Mouse (Mus musculus) heart, embryonic 10.5 days (tissue): Measurements from ENCODE around the gene Zfp646. TPM values are rescaled to one million over a fixed set of nuclear protein-coding genes. Genes with fewer than 3 reads are reported as not detected.

Source experiments
- DNase-seq: peaks from one replicate; pipeline ENCODE4 v3.0.0-alpha.2; 2017; ENCODE audit warnings: low spot score
- H3K27ac ChIP-seq: fragments of 300-500 bp; sonication (generic); 2 replicates; pipeline ENCODE4 v1.5.1; 2016; ENCODE audit warnings: mild to moderate bottlenecking
- H3K27me3 ChIP-seq: fragments of 300-500 bp; sonication (generic); 2 replicates; pipeline ENCODE4 v1.6.1; 2016; ENCODE audit warnings: mild to moderate bottlenecking; ENCODE audit not compliant: poor library complexity, insufficient read depth, severe bottlenecking
- H3K36me3 ChIP-seq: fragments of 300-500 bp; sonication (generic); 2 replicates; pipeline ENCODE4 v1.6.1; 2016; ENCODE audit warnings: mild to moderate bottlenecking, moderate library complexity
- H3K4me1 ChIP-seq: fragments of 300-500 bp; sonication (generic); 2 replicates; pipeline ENCODE4 v1.6.1; 2016; ENCODE audit warnings: mild to moderate bottlenecking
- H3K4me3 ChIP-seq: fragments of 300-500 bp; sonication (generic); 2 replicates; pipeline ENCODE4 v1.5.1; 2016; ENCODE audit warnings: mild to moderate bottlenecking, moderate library complexity
- H3K9me3 ChIP-seq: fragments of 300-500 bp; sonication (generic); 2 replicates; pipeline ENCODE4 v1.6.1; 2016; ENCODE audit warnings: mild to moderate bottlenecking, moderate library complexity
- WGBS: fragments of 180-500 bp; shearing (Covaris S2); methylation state at CpG from one replicate; pipeline ENCODE4 v1.1.7; 2016; 5-methylcytosine and 5-hydroxymethylcytosine counted together
- polyA plus RNA-seq: library from polyadenylated mRNA; unstranded; fragments of >200 nt; fragmentation: Nextera tagmentation; extraction: Ambion mirVana; gene quantifications from 2 replicates; pipeline ENCODE4 v1.2.1, GENCODE M21; 2016

Gene Zfp646
- polyA plus RNA-seq, 1 experiment from 2014 or later = 11.7 TPM

DNA sequence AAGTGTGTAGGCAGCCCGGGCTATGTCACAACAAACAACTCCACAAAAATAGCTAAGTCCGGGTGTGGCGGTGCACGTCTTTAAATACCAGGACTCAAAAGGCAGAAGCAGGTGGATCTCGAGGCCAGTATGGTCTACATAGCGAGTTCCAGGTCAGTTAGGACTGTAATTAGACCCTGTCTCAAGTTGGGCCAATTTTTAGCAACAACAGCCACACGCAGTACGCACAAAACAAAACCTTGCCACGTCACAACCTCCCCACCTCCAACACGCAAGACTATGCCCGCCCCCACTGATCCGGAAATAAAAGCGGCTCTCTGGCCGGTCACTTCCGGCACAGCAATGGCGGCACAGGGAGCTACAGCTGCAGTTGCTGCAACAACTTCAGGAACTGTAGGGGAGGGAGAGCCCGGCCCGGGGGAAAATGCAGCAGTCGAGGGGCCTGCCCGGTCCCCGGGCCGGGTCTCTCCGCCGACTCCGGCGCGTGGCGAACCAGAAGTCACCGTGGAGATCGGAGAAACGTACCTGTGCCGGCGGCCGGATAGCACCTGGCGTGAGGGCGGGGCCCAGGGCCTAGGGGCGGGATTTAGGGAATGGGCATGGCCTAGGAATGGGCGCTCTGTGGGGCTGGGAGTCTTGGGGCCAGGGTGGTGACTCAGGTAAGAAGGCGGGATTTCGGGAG, 36.3 kb downstream of the Zfp646 start, which contains the start of gene Kat8:
Gene Kat8 (plus strand): TSS at position 327 of the 682 bp plus-strand sequence.
- no peaks in the 10 kb centered on the region for H3K9me3 ChIP-seq
- 1% methylated on average over 40 of the region's 40 CpGs for WGBS
- H3K27ac ChIP-seq = peak within 1 kb of the TSS; percentile 91
- peaks cover 11% of the 10 kb centered on the region for H3K4me1 ChIP-seq
- peaks cover 55% of the 10 kb centered on the region for H3K36me3 ChIP-seq
- no peaks in the 10 kb centered on the region for H3K27me3 ChIP-seq
- DNase-seq = peak; percentile 97
- H3K4me3 ChIP-seq = peak within 1 kb of the TSS; percentile 90

DNA sequence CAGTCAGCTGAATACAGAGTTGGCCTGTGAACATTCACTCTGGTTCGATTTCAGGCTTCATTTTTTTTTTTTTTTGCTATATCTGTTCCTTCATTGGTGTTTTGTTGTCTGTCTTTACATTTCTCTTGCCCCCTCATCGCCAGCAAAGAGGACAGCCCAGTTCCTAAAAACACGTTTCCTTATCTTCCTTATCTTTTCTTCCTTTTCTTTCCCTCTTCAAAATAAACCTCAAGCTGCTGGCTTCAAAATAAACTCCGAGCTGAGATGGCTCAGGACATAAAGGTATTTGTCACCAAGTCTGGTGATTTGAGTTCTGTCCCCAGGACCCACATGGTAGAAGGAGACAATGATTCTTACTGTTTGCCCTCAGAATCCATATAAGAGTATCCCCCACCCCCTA, 36.9 kb downstream of the Zfp646 start:
- H3K27ac ChIP-seq = peak overlapping the region; percentile 91
- H3K9me3 ChIP-seq = no peaks in the 10 kb centered on the region
- H3K4me1 ChIP-seq = peaks cover 11% of the 10 kb centered on the region
- no peak for DNase-seq
- WGBS = 16% methylated on average over 4 of the region's 4 CpGs
- peaks cover 53% of the 10 kb centered on the region for H3K36me3 ChIP-seq
- peak overlapping the region; percentile 90 for H3K4me3 ChIP-seq
- H3K27me3 ChIP-seq = no peaks in the 10 kb centered on the region

DNA sequence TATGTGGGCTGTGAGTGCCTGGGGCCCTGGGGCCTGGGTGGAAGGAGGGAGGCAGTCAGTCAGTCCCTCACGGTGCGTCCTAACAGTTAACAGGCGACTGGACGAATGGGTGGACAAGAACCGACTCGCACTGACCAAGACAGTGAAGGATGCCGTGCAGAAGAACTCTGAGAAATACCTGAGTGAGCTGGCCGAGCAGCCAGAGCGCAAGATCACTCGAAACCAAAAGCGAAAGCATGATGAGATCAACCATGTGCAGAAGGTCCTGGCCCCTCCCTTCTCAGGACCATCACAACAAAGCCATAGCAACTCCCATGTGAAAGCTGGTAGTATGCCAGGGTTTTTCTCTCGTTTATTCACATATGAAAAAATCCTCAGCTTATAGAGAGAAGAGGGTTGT, 39.3 kb downstream of the Zfp646 start:
- H3K27ac ChIP-seq = no peak overlapping the region
- no peak overlapping the region for H3K4me3 ChIP-seq
- H3K27me3 ChIP-seq = no peaks in the 10 kb centered on the region
- H3K4me1 ChIP-seq = peaks cover 11% of the 10 kb centered on the region
- H3K36me3 ChIP-seq = peaks cover 42% of the 10 kb centered on the region
- no peak for DNase-seq
- H3K9me3 ChIP-seq = no peaks in the 10 kb centered on the region
- 91% methylated on average over 12 of the region's 12 CpGs for WGBS

DNA sequence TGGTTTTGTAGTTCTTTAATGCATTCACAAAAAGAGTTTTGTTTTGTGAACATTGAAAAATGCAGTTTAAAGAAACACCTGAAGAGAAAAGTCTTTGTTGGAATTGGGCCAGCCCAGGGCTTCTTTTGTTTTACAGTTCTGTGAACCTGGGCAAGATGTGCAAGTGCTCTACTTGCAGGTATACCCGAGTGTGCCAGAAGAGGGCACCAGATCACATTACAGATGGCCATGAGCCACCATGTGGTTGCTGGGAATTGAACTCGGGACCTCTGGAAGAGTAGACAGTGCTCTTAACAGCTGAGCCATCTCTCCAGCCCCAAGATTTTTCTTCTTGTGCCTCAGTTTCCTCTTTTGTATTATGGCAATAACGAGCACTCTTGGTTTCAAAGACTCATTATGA, 42.2 kb downstream of the Zfp646 start:
- H3K4me1 ChIP-seq = peaks cover 2% of the 10 kb centered on the region
- H3K27ac ChIP-seq = no peak overlapping the region
- peaks cover 61% of the 10 kb centered on the region for H3K36me3 ChIP-seq
- no peaks in the 10 kb centered on the region for H3K27me3 ChIP-seq
- H3K9me3 ChIP-seq = no peaks in the 10 kb centered on the region
- DNase-seq = no peak
- 50% methylated on average over 3 of the region's 3 CpGs for WGBS
- no peak overlapping the region for H3K4me3 ChIP-seq

DNA sequence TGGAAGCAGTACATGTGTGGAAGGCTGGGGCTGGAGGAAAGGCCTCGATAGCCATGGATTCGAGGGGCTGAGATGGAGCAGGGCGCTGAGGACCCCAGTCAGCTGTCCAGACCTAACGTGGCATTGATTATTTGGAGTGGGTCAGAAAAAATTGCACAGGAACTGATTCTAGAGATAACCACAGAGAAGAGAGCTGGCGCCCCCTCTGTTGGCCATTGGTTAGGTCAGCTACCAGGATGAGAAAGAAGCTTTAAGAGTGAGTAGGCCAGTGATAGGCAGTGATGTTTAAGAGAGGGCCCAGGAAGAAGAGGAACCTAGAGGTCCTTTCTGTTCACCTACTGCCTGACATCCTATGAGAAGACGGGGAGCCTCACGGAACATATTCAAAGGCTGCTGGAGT, 43.3 kb downstream of the Zfp646 start:
- WGBS = 71% methylated on average over 7 of the region's 7 CpGs
- no peak for DNase-seq

DNA sequence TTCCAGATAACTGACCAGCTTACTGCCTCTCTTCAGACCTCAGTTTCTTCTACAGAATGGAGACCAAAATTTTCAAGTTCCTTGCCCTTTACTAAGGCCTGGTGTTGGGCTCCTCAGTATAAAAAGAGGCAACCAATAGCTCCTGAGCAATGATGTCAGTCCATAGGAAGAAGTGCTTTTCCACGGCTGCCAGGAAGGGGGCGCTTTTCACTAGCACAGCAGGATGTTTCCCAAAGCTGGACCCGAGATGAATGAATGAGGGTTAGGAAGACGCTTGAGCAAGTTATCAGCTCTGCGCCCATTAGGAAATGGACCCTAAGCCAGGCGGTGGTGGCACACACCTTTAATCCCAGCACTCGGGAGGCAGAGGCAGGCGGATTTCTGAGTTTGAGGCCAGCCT, 45.5 kb downstream of the Zfp646 start:
- Histone ChIP-seq H3K36me3 (peaks cover 68% of the 10 kb centered on the region), H3K4me1 (0 out of 2 replicates have a peak, but pooled peaks cover 5% of the 10 kb centered on the region), H3K9me3 (no peaks in the 10 kb centered on the region), H3K27ac (no peak overlapping the region), H3K27me3 (no peaks in the 10 kb centered on the region), H3K4me3 (no peak overlapping the region)
- no peak for DNase-seq
- WGBS = 63% methylated on average over 8 of the region's 8 CpGs

More for the DNA sequence above, 43.3 kb downstream of the Zfp646 start:
- Histone ChIP-seq H3K27ac (no peak overlapping the region), H3K4me1 (0 out of 2 replicates have a peak, but pooled peaks cover 5% of the 10 kb centered on the region), H3K4me3 (no peak overlapping the region), H3K9me3 (no peaks in the 10 kb centered on the region), H3K36me3 (peaks cover 66% of the 10 kb centered on the region), H3K27me3 (no peaks in the 10 kb centered on the region)

DNA sequence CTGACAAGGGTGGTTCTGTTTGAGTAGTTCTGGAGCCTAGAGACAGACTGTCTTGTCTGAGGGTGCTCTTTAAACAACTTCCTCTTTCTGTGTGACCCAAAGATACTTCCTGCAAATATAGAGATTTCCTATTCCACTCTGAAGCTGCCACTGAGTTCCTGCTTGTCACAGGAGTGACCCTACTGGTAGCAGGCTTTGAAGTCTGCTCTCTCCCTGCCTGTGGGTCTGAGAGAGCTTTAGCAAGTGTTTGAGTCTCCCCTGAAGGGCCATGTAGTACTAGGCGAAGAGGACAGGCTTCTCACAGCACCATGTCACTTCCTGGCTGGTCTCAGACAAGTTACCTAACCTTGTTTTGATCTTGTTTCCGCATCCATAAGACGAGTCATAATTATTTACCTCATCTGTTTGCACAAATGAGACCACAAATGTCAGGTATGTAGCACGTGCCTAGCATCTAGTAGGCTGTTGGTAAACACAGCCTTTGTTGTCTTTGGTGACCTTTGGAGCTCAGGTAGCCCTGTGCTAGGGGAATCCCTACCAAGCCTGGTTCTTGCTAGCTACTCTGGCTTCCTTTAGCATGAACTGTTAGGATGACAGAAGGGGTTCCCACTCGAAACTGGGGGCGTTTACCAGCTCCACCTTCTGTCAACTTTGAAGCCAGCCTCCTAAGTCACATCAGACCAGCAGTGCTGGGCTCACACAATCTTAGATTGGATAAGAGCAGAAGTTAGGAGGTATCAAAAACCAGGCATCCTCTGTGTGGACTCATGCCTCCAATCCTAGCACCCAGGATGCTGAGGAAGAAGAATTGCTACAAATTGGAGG, 46.6 kb downstream of the Zfp646 start:
- Histone ChIP-seq H3K36me3 (peaks cover 65% of the 10 kb centered on the region), H3K27ac (no peak overlapping the region), H3K27me3 (peaks cover under 1% of the 10 kb centered on the region; the same call in 1 of the 2 replicates), H3K4me1 (0 out of 2 replicates have a peak, but pooled peaks cover 5% of the 10 kb centered on the region), H3K4me3 (no peak overlapping the region), H3K9me3 (no peaks in the 10 kb centered on the region)
- DNase-seq = no peak
- WGBS = 79% methylated on average over 6 of the region's 6 CpGs

DNA sequence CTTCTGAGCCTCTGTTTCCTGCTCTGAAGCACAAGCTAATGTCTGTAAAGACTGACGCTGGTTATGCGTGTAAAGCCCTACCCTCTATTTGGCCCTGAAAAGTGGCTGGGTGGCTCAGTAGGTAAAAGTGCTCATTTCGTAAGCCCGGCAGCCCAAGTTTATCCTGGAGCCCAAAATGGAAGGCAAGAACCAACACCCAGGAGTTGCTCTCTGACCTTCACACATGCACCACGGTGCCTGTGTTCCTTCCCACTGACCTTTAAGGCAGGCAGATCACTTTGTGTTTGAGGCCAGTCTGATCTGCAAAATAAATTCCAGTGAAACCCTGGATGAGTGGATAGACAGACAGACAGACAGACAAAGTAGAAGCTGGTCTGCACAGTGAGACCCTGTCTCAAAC, 47.7 kb downstream of the Zfp646 start:
- Histone ChIP-seq H3K27me3 (peaks cover 10% of the 10 kb centered on the region), H3K9me3 (no peaks in the 10 kb centered on the region), H3K4me3 (no peak overlapping the region), H3K27ac (no peak overlapping the region), H3K36me3 (peaks cover 61% of the 10 kb centered on the region), H3K4me1 (peaks cover 7% of the 10 kb centered on the region; the same call in 1 of the 2 replicates)
- no peak for DNase-seq
- 88% methylated on average over 5 of the region's 5 CpGs for WGBS

DNA sequence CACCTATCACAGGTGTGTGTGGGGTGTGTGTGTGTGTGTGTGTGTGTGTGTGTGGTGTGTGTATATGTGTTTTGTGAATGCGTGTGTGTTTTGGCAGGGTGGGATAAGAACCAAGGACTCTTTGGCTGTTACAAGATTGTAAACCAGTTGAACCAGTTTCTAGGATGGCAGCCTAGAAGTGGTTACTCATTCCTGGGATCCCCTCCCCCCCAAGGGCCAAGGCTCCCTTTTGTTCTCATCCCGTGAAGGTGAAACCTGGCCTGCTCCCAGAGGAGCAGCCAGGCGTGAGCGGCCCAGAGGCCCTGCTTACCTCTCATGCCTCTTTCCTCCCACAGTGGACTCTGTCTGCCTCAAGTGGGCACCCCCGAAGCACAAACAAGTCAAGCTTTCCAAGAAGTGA, 49.2 kb downstream of the Zfp646 start:
- H3K4me3 ChIP-seq = no peak overlapping the region
- no peak overlapping the region for H3K27ac ChIP-seq
- peaks cover 25% of the 10 kb centered on the region for H3K27me3 ChIP-seq
- 73% methylated on average over 5 of the region's 5 CpGs for WGBS
- no peaks in the 10 kb centered on the region for H3K9me3 ChIP-seq
- peaks cover 22% of the 10 kb centered on the region for H3K4me1 ChIP-seq
- no peak for DNase-seq
- H3K36me3 ChIP-seq = peaks cover 56% of the 10 kb centered on the region

DNA sequence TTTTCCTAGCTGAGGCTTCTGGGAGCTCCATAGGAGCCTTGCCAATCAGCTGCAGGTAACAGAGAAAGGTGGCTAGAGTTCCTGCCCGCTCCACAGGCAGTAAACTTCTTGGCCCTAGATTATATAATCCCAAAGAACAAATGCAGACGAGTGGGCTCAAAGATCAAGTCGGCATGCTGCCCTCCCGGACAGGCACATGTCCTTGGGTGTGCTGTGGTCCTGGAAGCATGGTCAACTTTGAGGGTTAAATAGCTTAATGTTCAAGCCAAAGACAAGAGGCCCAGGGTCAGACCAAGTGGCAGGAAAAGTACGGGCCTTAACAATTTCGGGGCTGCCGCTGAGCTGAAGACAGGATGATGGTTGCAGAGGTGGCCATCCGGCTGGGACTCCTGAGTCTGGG, 50.0 kb downstream of the Zfp646 start:
- H3K27ac ChIP-seq = no peak overlapping the region
- WGBS = 91% methylated on average over 8 of the region's 8 CpGs

DNA sequence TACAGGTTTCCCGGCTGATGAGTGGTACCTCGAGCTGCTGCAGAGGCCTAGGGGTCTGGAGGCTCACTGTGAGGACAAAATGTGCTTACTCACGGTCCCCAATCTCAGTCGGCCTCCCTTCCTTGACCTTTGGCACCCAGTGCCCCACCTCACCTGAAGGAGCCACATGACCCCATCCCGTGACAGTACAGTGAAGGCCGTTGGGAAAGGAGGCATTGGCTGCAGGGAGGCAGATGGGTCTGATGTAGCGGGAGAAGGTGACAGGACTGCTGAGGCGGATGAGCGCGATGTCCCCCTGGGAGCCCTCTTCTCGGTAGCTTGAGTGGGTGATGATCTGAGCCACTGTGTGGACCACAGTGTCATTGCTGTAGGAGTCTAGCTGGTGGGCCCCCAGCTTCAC, 50.8 kb downstream of the Zfp646 start:
- peaks cover 30% of the 10 kb centered on the region for H3K4me1 ChIP-seq
- H3K4me3 ChIP-seq = no peak overlapping the region
- peaks cover 46% of the 10 kb centered on the region for H3K36me3 ChIP-seq
- H3K27me3 ChIP-seq = peaks cover 31% of the 10 kb centered on the region
- DNase-seq = no peak
- no peak overlapping the region for H3K27ac ChIP-seq
- H3K9me3 ChIP-seq = no peaks in the 10 kb centered on the region
- WGBS = 81% methylated on average over 11 of the region's 11 CpGs

More for the DNA sequence above, 50.0 kb downstream of the Zfp646 start:
- Histone ChIP-seq H3K27me3 (peaks cover 31% of the 10 kb centered on the region), H3K4me3 (no peak overlapping the region), H3K9me3 (no peaks in the 10 kb centered on the region), H3K4me1 (peaks cover 23% of the 10 kb centered on the region), H3K36me3 (peaks cover 49% of the 10 kb centered on the region)
- DNase-seq = no peak

DNA sequence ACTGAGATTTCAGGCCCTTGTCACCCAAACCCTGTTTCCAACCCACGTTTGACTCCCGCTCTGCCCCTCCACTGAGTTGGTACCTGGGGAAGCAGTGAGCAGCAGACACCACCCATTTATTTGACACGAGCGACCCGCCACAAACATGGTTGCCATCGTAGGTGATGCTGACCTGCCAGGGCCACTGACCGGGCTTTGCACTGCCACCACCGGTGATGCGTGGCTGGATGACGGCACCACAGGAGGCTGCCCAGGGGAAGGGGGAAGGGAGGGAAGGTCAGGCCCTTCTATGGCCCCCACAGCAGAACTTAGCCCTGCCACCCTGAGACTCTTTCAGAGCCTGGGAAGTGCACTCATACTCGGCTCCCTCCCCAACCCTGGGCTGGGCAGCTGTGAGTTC, 51.7 kb downstream of the Zfp646 start:
- Histone ChIP-seq H3K4me1 (peaks cover 37% of the 10 kb centered on the region), H3K27ac (no peak overlapping the region), H3K4me3 (no peak overlapping the region), H3K9me3 (no peaks in the 10 kb centered on the region), H3K27me3 (peaks cover 31% of the 10 kb centered on the region), H3K36me3 (peaks cover 38% of the 10 kb centered on the region)
- WGBS = 83% methylated on average over 11 of the region's 11 CpGs
- no peak for DNase-seq

DNA sequence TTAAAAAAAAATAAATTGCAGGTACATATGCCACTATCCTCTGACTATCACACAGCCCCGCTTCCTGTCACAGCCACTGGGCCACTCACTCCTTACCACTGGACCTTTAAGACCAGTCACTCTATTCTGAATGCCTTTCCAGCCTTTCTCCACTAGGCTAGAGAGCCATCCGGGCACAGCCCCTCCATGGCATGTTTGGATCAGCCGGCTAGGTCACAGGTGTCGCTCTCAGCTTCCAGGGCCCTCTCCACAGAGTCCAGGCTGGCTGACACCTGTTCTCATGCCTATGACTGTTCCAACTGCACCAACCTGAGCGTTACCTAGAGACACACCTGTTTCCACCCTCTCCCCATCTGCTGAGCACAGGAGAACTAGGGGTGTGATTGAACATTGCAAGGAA, 52.6 kb downstream of the Zfp646 start:
- 47% methylated on average over 5 of the region's 5 CpGs for WGBS
- DNase-seq = no peak
- Histone ChIP-seq H3K4me1 (peaks cover 44% of the 10 kb centered on the region), H3K36me3 (peaks cover 34% of the 10 kb centered on the region), H3K27me3 (peaks cover 31% of the 10 kb centered on the region), H3K9me3 (no peaks in the 10 kb centered on the region), H3K27ac (no peak overlapping the region), H3K4me3 (peak overlapping the region; percentile 55)
